8 mouse cellular contexts compared by ENCODE assay signal in genomic region chr2:127341159-127341558, GRCm38 (mm10). TPM values are rescaled to one million over a fixed set of nuclear protein-coding genes. Genes with fewer than 3 reads are reported as not detected.
DNase-seq lines count a peak whose midpoint lies in the region; ATAC-seq and TF ChIP-seq lines count a peak whose summit lies in the region.
"Had no signal": no experiment of that assay in that cellular context is flagged by ENCODE, and none has a peak within 500 bp of the region (broad histone marks: within the 10 kb centered on the region; RNA-seq: fewer than 3 reads in every experiment).

No protein-coding gene starts in this region.

- no peaks in the 10 kb centered on the region for H3K36me3 ChIP-seq in kidney, adult 2 months (ENCODE audit: control insufficient read depth, insufficient read depth, low read length)
- H3K36me3 ChIP-seq in liver, postnatal 0 days (replicated peaks; ENCODE audit: insufficient read depth, low read length) = no peaks in the 10 kb centered on the region; the same call in 1 of the 2 replicates

- no peak overlapping the region for H3K4me2 ChIP-seq in liver, postnatal 0 days (ENCODE audit: low read depth, low read length)

- 0 out of 2 replicates have a peak, but pooled peaks have one; percentile 24 for ATAC-seq in liver, postnatal 0 days

- H3K9me3 ChIP-seq in liver, postnatal 0 days (ENCODE audit: low read length) = no peaks in the 10 kb centered on the region

- no peak overlapping the region for H3K9ac ChIP-seq in liver, postnatal 0 days (replicated peaks)

- TF ChIP-seq EP300 in liver, postnatal 0 days (IDR thresholded peaks at IDR 0.05; ENCODE audit: low read depth) = no peak

- no peak overlapping the region for H3K27ac ChIP-seq in kidney, adult 2 months (ENCODE audit: insufficient read depth, low read depth, low read length)
- no peak overlapping the region for H3K27ac ChIP-seq in liver, postnatal 0 days (ENCODE audit: low read depth)
- H3K27ac ChIP-seq: macrophage had no signal

- H3K4me1 ChIP-seq in kidney, adult 2 months (ENCODE audit: control insufficient read depth, insufficient read depth, low read length) = no peaks in the 10 kb centered on the region
- peaks cover 4% of the 10 kb centered on the region; the same call in 1 of the 2 replicates for H3K4me1 ChIP-seq in liver, postnatal 0 days (ENCODE audit: insufficient read depth)

- H3K27me3 ChIP-seq in kidney, adult 2 months (replicated peaks; ENCODE audit: control insufficient read depth, insufficient read depth, low read length) = no peaks in the 10 kb centered on the region
- H3K27me3 ChIP-seq in liver, postnatal 0 days (ENCODE audit: insufficient read depth, low read length) = peaks cover 5% of the 10 kb centered on the region

- no peak overlapping the region for H3K4me3 ChIP-seq in kidney, adult 2 months (ENCODE audit: insufficient read depth, low read depth, low read length)
- no peak overlapping the region for H3K4me3 ChIP-seq in liver, postnatal 0 days (ENCODE audit: low read depth, low read length)

- peak; percentile 52 for DNase-seq in right cerebral cortex, postnatal 14 days
- no peak for DNase-seq in right cerebral cortex, postnatal 25 days
- peak; percentile 58 to 60 for DNase-seq in adrenal gland, adult 18-20 months (ENCODE audit: low spot score in 2 of 2)
- peak; percentile 49 for DNase-seq in embryo, embryonic 11.5 days (ENCODE audit: low read depth, low spot score)
- DNase-seq in kidney, adult 2 months = peak; percentile 63
- peak; percentile 73 for DNase-seq in liver, postnatal 0 days
- DNase-seq in retina, embryonic 14.5 days (ENCODE audit: low spot score) = peak; percentile 79

- no peak for TF ChIP-seq POLR2A in kidney, adult 2 months (IDR thresholded peaks at IDR 0.05; ENCODE audit: low read depth, low read length)

- 5% methylated on average over 3 of the region's 3 CpGs for WGBS in kidney, adult 2 months
- 5% methylated on average over 3 of the region's 3 CpGs for WGBS in liver, postnatal 0 days (ENCODE audit: insufficient replicate concordance)

- TF ChIP-seq CTCF in kidney, adult 2 months (conservative IDR thresholded peaks at IDR 0.05; ENCODE audit: insufficient read depth, insufficient read length, low read depth, low read length) = peak; percentile 82
- TF ChIP-seq CTCF in liver, postnatal 0 days (IDR thresholded peaks at IDR 0.05; ENCODE audit: low read depth) = peak; percentile 94

RNA-seq across cellular contexts. Expression of gene Astl, which starts 2.7 kb away (rescaled TPM):
- total RNA-seq in adrenal gland, adult 18-20 months (2021) = not detected
- not detected in 2 replicates for polyA plus RNA-seq in kidney, adult 2 months (2012; rRNA removed)
- polyA plus RNA-seq in liver, postnatal 0 days (2015; fragmentation: Nextera tagmentation; extraction: Ambion mirVana) = not detected in 2 replicates
- polyA plus RNA-seq: macrophage had no signal

RNA-seq across cellular contexts. Expression of gene Dusp2, which starts 5.2 kb away (rescaled TPM):
- total RNA-seq in adrenal gland, adult 18-20 months (2021) = 1 to 10 TPM in 1 of 2 experiments, under 1 TPM in 1; 0.66 to 2.0 TPM
- polyA plus RNA-seq in kidney, adult 2 months (2012; rRNA removed) = 1.0 and 5.7 TPM in 2 replicates
- polyA plus RNA-seq in liver, postnatal 0 days (2015; fragmentation: Nextera tagmentation; extraction: Ambion mirVana) = 5.6 and 5.9 TPM in 2 replicates

RNA-seq across cellular contexts. Expression of gene Adra2b, which starts 21.8 kb away (rescaled TPM):
- total RNA-seq in adrenal gland, adult 18-20 months (2021) = 1 to 10 TPM; 1.1 to 1.9 TPM
- 64.7 and 68.2 TPM in 2 replicates for polyA plus RNA-seq in kidney, adult 2 months (2012; rRNA removed)
- polyA plus RNA-seq in liver, postnatal 0 days (2015; fragmentation: Nextera tagmentation; extraction: Ambion mirVana) = 4.7 and 4.8 TPM in 2 replicates
- polyA plus RNA-seq: macrophage had no signal

Comparison
In these comparisons a context has a peak if more than half of its experiments do, and no peak if none do; other contexts are left out.
1. RNA of gene Adra2b, which starts 21.8 kb away (polyA plus RNA-seq): 64.7 to 68.2 TPM in kidney, adult 2 months; 4.7 to 4.8 TPM in liver, postnatal 0 days; every median in the first group is over 10 times any median in the second.